Mouse (Mus musculus): ENCODE measurements around the gene Efna5. TPM values are rescaled to one million over a fixed set of nuclear protein-coding genes. Genes with fewer than 3 reads are reported as not detected.

Gene Efna5
- polyA plus RNA-seq, 1 experiment from 2014 or later, result 70.3 TPM

- Histone ChIP-seq H3K9me3 (replicated peaks; ENCODE audit: control insufficient read depth, low read length) (no peaks in the 10 kb centered on the region), H3K27ac (replicated peaks; ENCODE audit: low read depth, low read length) (no peak overlapping the region), H3K27me3 (ENCODE audit: control insufficient read depth, insufficient read depth, low read length) (no peaks in the 10 kb centered on the region), H3K36me3 (replicated peaks; ENCODE audit: control insufficient read depth, insufficient read depth, low read depth, low read length) (no peaks in the 10 kb centered on the region), H3K4me1 (ENCODE audit: control insufficient read depth, insufficient read depth, low read length) (no peaks in the 10 kb centered on the region), H3K9ac (replicated peaks; ENCODE audit: low read length) (no peak overlapping the region), H3K4me2 (ENCODE audit: low read depth, low read length) (no peak overlapping the region), H3K4me3 (ENCODE audit: low read depth, low read length) (no peak overlapping the region)
- ATAC-seq (replicated peaks; ENCODE audit: insufficient number of reproducible peaks, low FRiP score, low TSS enrichment, low read depth) (no peak), DNase-seq (ENCODE audit: low spot score) (no peak)
- 80% methylated on average over 5 of the region's 5 CpGs for WGBS
Observed at GRCm38 (mm10) chr17:62775401-62775800, 105.7 kb downstream of the Efna5 start.

DNA sequence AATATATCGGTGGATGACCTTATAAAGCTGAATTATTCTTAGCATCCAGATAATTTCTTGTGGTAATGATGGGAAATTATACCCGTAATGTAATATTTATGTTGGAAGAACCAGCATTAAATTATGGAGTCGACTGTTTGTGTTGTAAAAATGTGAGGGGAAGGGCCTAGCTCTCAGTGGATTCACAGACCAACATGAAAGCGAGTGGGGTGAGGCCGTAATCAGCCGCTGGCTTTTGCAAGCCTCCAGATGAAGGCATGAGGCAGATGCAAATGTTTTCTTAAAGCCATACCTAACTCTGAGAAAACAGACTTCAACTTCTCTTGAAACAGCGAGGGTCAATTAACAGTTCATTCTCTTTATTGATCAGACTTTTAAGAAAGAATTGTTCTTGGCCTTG is 106.4 kb downstream of the Efna5 start:
- H3K4me1 ChIP-seq (ENCODE audit: control insufficient read depth, insufficient read depth, low read length), result no peaks in the 10 kb centered on the region
- no peaks in the 10 kb centered on the region for H3K9me3 ChIP-seq (replicated peaks; ENCODE audit: control insufficient read depth, low read length)
- no peak for ATAC-seq (replicated peaks; ENCODE audit: insufficient number of reproducible peaks, low FRiP score, low TSS enrichment, low read depth)
- no peak overlapping the region for H3K4me2 ChIP-seq (ENCODE audit: low read depth, low read length)
- no peaks in the 10 kb centered on the region for H3K36me3 ChIP-seq (replicated peaks; ENCODE audit: control insufficient read depth, insufficient read depth, low read depth, low read length)
- no peak overlapping the region for H3K27ac ChIP-seq (replicated peaks; ENCODE audit: low read depth, low read length)
- no peak overlapping the region for H3K4me3 ChIP-seq (ENCODE audit: low read depth, low read length)
- H3K9ac ChIP-seq (replicated peaks; ENCODE audit: low read length), result no peak overlapping the region
- no peaks in the 10 kb centered on the region for H3K27me3 ChIP-seq (ENCODE audit: control insufficient read depth, insufficient read depth, low read length)
- DNase-seq (ENCODE audit: low spot score), result no peak
- WGBS, result 85% methylated on average over 7 of the region's 7 CpGs

- no peak overlapping the region for H3K27ac ChIP-seq (replicated peaks; ENCODE audit: low read depth, low read length)
- WGBS, result 32% methylated on average over 4 of the region's 4 CpGs
- H3K9me3 ChIP-seq (replicated peaks; ENCODE audit: control insufficient read depth, low read length), result no peaks in the 10 kb centered on the region
- H3K9ac ChIP-seq (replicated peaks; ENCODE audit: low read length), result no peak overlapping the region
- H3K4me2 ChIP-seq (ENCODE audit: low read depth, low read length), result no peak overlapping the region
- H3K4me3 ChIP-seq (ENCODE audit: low read depth, low read length), result no peak overlapping the region
- DNase-seq (ENCODE audit: low spot score) (no peak), ATAC-seq (replicated peaks; ENCODE audit: insufficient number of reproducible peaks, low FRiP score, low TSS enrichment, low read depth) (no peak)
- no peaks in the 10 kb centered on the region for H3K4me1 ChIP-seq (ENCODE audit: control insufficient read depth, insufficient read depth, low read length)
- H3K27me3 ChIP-seq (ENCODE audit: control insufficient read depth, insufficient read depth, low read length), result no peaks in the 10 kb centered on the region
- H3K36me3 ChIP-seq (replicated peaks; ENCODE audit: control insufficient read depth, insufficient read depth, low read depth, low read length), result no peaks in the 10 kb centered on the region
Observed at GRCm38 (mm10) chr17:62766705-62767104, 114.4 kb downstream of the Efna5 start.

GRCm38 (mm10) chr17:62765165-62765564 is 116.0 kb downstream of the Efna5 start:
- DNase-seq (ENCODE audit: low spot score) (no peak), ATAC-seq (replicated peaks; ENCODE audit: insufficient number of reproducible peaks, low FRiP score, low TSS enrichment, low read depth) (no peak)
- H3K9ac ChIP-seq (replicated peaks; ENCODE audit: low read length), result no peak overlapping the region
- peaks cover 3% of the 10 kb centered on the region; the same call in 1 of the 2 replicates for H3K4me1 ChIP-seq (ENCODE audit: control insufficient read depth, insufficient read depth, low read length)
- no peak overlapping the region for H3K27ac ChIP-seq (replicated peaks; ENCODE audit: low read depth, low read length)
- H3K27me3 ChIP-seq (ENCODE audit: control insufficient read depth, insufficient read depth, low read length), result no peaks in the 10 kb centered on the region
- H3K4me2 ChIP-seq (ENCODE audit: low read depth, low read length), result no peak overlapping the region
- H3K9me3 ChIP-seq (replicated peaks; ENCODE audit: control insufficient read depth, low read length), result no peaks in the 10 kb centered on the region
- H3K36me3 ChIP-seq (replicated peaks; ENCODE audit: control insufficient read depth, insufficient read depth, low read depth, low read length), result no peaks in the 10 kb centered on the region
- H3K4me3 ChIP-seq (ENCODE audit: low read depth, low read length), result no peak overlapping the region
- WGBS, result 42% methylated on average over 4 of the region's 4 CpGs

DNA sequence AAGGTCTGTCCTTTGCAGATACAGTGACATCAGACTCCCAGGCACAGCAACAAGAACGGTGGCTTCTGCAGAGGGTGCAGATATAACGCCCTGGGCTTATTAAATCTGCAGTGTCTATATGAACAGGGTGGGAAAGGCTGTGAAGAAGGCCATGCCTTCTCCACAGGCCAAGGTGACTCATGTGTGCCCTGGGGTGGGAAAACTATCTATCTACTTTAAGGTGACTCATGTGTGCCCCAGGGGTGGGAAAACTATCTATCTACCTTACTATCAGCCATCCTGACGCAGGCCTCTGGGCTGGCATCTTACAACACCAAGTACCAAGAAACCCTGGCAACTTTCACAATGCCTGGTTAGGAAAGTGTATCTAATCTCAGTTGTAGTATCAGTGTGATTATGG is 124.2 kb downstream of the Efna5 start:
- Histone ChIP-seq H3K9ac (replicated peaks; ENCODE audit: low read length) (no peak overlapping the region), H3K4me3 (ENCODE audit: low read depth, low read length) (no peak overlapping the region), H3K4me2 (ENCODE audit: low read depth, low read length) (no peak overlapping the region), H3K27me3 (ENCODE audit: control insufficient read depth, insufficient read depth, low read length) (no peaks in the 10 kb centered on the region), H3K4me1 (ENCODE audit: control insufficient read depth, insufficient read depth, low read length) (peaks cover 3% of the 10 kb centered on the region; the same call in 1 of the 2 replicates), H3K27ac (replicated peaks; ENCODE audit: low read depth, low read length) (no peak overlapping the region), H3K36me3 (replicated peaks; ENCODE audit: control insufficient read depth, insufficient read depth, low read depth, low read length) (no peaks in the 10 kb centered on the region), H3K9me3 (replicated peaks; ENCODE audit: control insufficient read depth, low read length) (no peaks in the 10 kb centered on the region)
- DNase-seq (ENCODE audit: low spot score) (no peak), ATAC-seq (replicated peaks; ENCODE audit: insufficient number of reproducible peaks, low FRiP score, low TSS enrichment, low read depth) (no peak)
- WGBS, result 88% methylated on average over 3 of the region's 3 CpGs

DNA sequence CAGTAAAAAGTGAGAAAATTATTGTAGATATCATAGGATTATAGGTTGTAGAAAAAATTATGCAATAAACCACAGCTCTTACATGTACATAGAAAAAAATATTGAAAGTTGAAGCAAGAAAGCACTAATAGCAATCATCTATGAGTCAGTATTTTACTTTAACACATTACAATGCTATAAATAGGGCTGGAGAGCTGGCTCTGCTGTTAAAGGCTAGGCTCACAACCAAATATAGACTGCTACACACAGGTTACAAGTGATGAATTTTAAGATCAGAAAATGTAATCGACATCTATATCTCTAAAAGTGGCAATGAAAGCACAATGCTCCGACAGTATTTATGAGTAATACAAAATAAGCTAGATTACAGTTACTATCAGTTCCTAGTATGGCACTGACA is 125.5 kb downstream of the Efna5 start:
- no peak overlapping the region for H3K4me2 ChIP-seq (ENCODE audit: low read depth, low read length)
- no peaks in the 10 kb centered on the region for H3K4me1 ChIP-seq (ENCODE audit: control insufficient read depth, insufficient read depth, low read length)
- H3K27me3 ChIP-seq (ENCODE audit: control insufficient read depth, insufficient read depth, low read length), result no peaks in the 10 kb centered on the region
- DNase-seq (ENCODE audit: low spot score) (no peak), ATAC-seq (replicated peaks; ENCODE audit: insufficient number of reproducible peaks, low FRiP score, low TSS enrichment, low read depth) (no peak)
- no peaks in the 10 kb centered on the region for H3K9me3 ChIP-seq (replicated peaks; ENCODE audit: control insufficient read depth, low read length)
- no peak overlapping the region for H3K27ac ChIP-seq (replicated peaks; ENCODE audit: low read depth, low read length)
- 95% methylated on average over 2 of the region's 2 CpGs for WGBS
- no peak overlapping the region for H3K4me3 ChIP-seq (ENCODE audit: low read depth, low read length)
- no peaks in the 10 kb centered on the region for H3K36me3 ChIP-seq (replicated peaks; ENCODE audit: control insufficient read depth, insufficient read depth, low read depth, low read length)
- no peak overlapping the region for H3K9ac ChIP-seq (replicated peaks; ENCODE audit: low read length)

DNA sequence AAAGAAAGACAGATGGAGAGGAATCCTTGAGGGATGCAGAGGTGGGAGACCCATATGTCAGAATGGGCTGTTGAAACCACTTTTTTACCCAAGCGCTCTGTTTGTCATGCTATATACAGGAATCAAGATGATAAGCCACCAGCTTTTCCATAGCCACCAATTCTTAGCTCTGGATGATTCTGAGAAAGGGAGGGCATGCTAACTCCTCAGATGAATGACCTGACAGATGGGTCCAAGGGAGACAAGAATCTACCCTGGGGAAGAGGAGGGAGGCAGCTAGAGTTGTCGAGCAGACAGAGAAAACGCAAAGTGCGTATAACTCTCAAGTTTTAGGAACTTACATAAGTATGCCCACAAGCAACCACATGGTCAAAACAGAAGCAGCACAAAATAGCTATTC is 126.5 kb downstream of the Efna5 start:
- H3K9ac ChIP-seq (replicated peaks; ENCODE audit: low read length), result no peak overlapping the region
- no peaks in the 10 kb centered on the region for H3K27me3 ChIP-seq (ENCODE audit: control insufficient read depth, insufficient read depth, low read length)
- no peak for DNase-seq (ENCODE audit: low spot score)
- no peak overlapping the region for H3K27ac ChIP-seq (replicated peaks; ENCODE audit: low read depth, low read length)
- no peak overlapping the region for H3K4me3 ChIP-seq (ENCODE audit: low read depth, low read length)
- H3K36me3 ChIP-seq (replicated peaks; ENCODE audit: control insufficient read depth, insufficient read depth, low read depth, low read length), result no peaks in the 10 kb centered on the region
- H3K4me2 ChIP-seq (ENCODE audit: low read depth, low read length), result no peak overlapping the region
- 89% methylated on average over 4 of the region's 4 CpGs for WGBS
- no peaks in the 10 kb centered on the region for H3K4me1 ChIP-seq (ENCODE audit: control insufficient read depth, insufficient read depth, low read length)
- H3K9me3 ChIP-seq (replicated peaks; ENCODE audit: control insufficient read depth, low read length), result no peaks in the 10 kb centered on the region
- ATAC-seq (replicated peaks; ENCODE audit: insufficient number of reproducible peaks, low FRiP score, low TSS enrichment, low read depth), result no peak

DNA sequence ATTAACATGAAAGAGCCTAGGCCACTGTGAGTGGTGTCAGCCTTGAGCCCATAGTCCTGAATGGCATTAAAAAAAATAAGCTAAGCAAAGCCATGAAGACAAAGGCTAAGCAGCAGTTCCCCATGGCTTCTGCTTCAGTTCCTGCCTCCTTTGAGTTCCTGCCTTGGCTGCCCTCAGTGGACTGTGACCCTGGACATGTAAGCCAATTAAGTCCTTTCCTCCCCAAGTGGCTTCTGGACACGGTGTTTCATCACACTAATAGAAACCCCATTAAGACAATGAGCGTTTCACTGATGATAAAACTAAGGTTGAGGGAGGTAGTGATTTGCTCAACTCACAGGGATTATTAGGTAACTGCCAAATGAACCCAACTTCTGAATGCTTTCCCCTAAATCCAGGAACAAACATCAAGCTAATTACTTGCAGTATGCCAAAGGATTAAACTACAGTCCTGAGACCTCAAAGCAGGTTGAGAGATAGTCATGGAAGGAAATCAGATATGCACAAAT is 128.7 kb downstream of the Efna5 start:
- Histone ChIP-seq H3K9me3 (replicated peaks; ENCODE audit: control insufficient read depth, low read length) (no peaks in the 10 kb centered on the region), H3K27me3 (ENCODE audit: control insufficient read depth, insufficient read depth, low read length) (no peaks in the 10 kb centered on the region), H3K27ac (replicated peaks; ENCODE audit: low read depth, low read length) (no peak overlapping the region), H3K4me2 (ENCODE audit: low read depth, low read length) (no peak overlapping the region), H3K9ac (replicated peaks; ENCODE audit: low read length) (no peak overlapping the region), H3K36me3 (replicated peaks; ENCODE audit: control insufficient read depth, insufficient read depth, low read depth, low read length) (no peaks in the 10 kb centered on the region), H3K4me1 (ENCODE audit: control insufficient read depth, insufficient read depth, low read length) (no peaks in the 10 kb centered on the region; the same call in 1 of the 2 replicates), H3K4me3 (ENCODE audit: low read depth, low read length) (no peak overlapping the region)
- ATAC-seq (replicated peaks; ENCODE audit: insufficient number of reproducible peaks, low FRiP score, low TSS enrichment, low read depth), result no peak
- no peak for DNase-seq (ENCODE audit: low spot score)
- 22% methylated on average over 2 of the region's 2 CpGs for WGBS
